Mouse (Mus musculus) adipocyte (in vitro differentiated cells): ENCODE results near the gene Il23r.

Experiments used
- DNase-seq: peaks from one replicate; pipeline ENCODE4 v3.0.0-alpha.2; 2016; ENCODE audit warnings: low spot score

Il23r gene

DNA sequence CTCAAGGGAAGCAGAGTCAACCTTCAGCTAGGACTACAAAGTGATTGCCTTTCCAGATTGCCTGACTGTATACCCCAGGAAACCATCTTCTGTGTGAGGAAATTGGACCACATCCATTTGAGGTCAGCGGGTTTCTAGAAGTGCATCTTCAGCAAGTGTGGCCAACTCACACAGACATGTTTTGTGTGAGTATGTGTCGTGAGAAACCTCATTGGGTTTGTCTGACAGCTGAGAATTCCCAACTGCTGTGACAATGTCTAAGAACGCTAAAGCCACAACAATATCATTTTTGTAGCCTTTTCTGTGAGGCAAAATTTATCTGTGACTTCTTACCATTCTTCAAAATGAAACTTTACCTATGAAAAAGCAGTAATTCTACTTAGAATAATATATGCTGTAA lies 59.8 kb downstream of the Il23r start:
- no peak for DNase-seq

DNA sequence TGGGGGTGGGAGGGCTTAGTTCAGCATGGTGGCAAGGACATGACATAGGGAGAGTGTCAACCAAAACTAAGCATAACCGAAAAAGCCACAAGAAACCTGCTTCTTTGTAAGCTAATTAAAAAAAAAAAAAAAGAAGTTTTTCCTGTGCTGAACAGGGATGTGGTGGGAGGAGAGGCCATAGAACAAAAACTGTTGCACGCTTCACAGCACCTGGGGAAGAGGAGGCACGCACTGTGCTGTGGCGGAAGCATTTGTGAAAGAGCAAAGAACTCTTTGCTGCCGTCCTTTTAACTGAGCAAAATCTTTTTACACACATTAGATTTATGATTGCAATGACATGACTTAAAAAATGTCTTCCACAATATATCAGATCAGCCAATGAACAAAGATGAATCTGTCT lies 69.9 kb downstream of the Il23r start:
- DNase-seq, result no peak

GRCm38 (mm10) chr6:67416557-67416956 lies 75.1 kb downstream of the Il23r start:
- DNase-seq, result no peak

DNA sequence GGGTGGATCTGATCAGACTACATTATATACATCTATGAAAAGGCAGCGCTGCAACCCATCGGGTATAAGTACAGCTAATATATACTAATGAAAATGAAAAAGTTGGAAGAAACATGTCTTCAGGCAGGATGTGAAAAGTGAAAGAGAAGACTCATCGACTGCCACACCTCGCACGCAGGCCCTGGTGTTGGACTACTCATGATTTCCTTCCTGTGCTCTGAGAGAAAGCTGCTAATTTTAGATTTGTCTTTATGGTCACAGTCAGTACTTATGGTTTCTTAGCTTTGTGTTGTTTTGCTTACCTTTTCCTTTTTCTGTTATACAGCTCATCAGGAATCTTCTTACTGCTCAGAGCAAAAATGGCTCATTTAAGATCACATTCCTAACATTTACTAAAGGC lies 76.4 kb downstream of the Il23r start:
- DNase-seq, result no peak

GRCm38 (mm10) chr6:67413378-67413777 lies 78.3 kb downstream of the Il23r start:
- no peak for DNase-seq

DNA sequence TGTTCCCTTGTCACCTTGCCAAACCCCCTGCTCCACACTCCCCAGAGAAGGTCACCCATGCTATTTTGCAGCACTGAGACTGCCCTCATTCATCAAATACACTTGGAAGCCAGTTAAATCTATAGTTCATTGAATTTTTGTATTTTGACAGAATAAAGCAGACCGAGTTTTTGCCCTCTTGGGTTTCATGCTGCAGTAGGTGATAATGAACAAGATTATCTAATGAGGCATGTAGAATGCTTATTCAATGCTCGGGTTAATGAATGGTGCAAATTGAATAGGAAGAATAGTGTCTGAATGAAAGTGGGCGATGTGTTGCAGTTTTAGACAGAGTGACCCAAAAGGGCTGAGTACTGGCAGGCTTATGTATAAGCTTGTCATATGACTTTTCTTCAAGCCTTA lies 86.4 kb downstream of the Il23r start:
- no peak for DNase-seq

GRCm38 (mm10) chr6:67399551-67399950 lies 92.1 kb downstream of the Il23r start:
- DNase-seq, result no peak

DNA sequence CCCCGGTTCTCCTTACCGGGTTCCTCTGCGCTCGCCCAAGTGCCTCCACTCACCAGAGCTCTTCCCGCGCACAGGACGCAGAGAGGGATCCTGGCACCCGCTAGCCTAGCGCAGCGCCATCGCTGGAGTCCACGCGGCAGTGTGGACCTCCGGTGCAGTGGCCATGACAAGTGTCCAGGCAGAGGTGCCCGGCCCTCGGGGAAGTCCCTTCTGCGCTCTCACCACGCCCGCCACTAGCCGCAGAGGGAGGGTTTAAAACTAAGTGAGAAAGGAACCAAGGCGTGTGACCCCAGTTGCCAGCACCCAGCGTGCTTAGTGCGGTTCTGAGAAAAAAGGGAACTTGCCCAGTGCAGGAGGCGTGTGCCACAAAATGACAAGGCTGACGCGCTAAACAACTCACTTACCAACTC lies 115.7 kb downstream of the Il23r start, which contains the start of gene Il12rb2:
Il12rb2 (minus strand) TSS at position 207 of the 410 bp plus-strand sequence.
- no peak for DNase-seq
